Mouse (Mus musculus): ENCODE measurements around the gene Sprr2a2. TPM values are rescaled to one million over a fixed set of nuclear protein-coding genes. Genes with fewer than 3 reads are reported as not detected.
"Not testable (repeated sequence)": the region's sequence is repeated elsewhere in the genome, so short reads cannot be mapped to it uniquely, and the experiment has no call there.

The Sprr2a2 gene
- polyA plus RNA-seq, 1 experiment from 2014 or later: 27.3 TPM

- not testable (repeated sequence) for DNase-seq (ENCODE audit: low spot score); H3K9ac ChIP-seq (ENCODE audit: low read depth, low read length); H3K36me3 ChIP-seq (ENCODE audit: insufficient read depth, low read length); H3K27ac ChIP-seq; ATAC-seq (replicated peaks; ENCODE audit: low FRiP score, low read depth); H3K9me3 ChIP-seq (replicated peaks; ENCODE audit: low read length); H3K4me2 ChIP-seq (ENCODE audit: low read length); H3K4me3 ChIP-seq (replicated peaks; ENCODE audit: low read depth, low read length); H3K27me3 ChIP-seq (ENCODE audit: insufficient read depth, low read length); H3K4me1 ChIP-seq (replicated peaks; ENCODE audit: insufficient read depth, low read length)
- 80% methylated on average over 3 of the region's 3 CpGs for WGBS
Measured at GRCm38 (mm10) chr3:92227410-92227809, 11.7 kb downstream of the Sprr2a2 start.

- DNase-seq (ENCODE audit: low spot score); H3K9me3 ChIP-seq (replicated peaks; ENCODE audit: low read length); H3K27me3 ChIP-seq (ENCODE audit: insufficient read depth, low read length); H3K9ac ChIP-seq (ENCODE audit: low read depth, low read length); H3K27ac ChIP-seq; H3K4me1 ChIP-seq (replicated peaks; ENCODE audit: insufficient read depth, low read length); H3K4me3 ChIP-seq (replicated peaks; ENCODE audit: low read depth, low read length); H3K36me3 ChIP-seq (ENCODE audit: insufficient read depth, low read length); H3K4me2 ChIP-seq (ENCODE audit: low read length): not testable (repeated sequence)
- ATAC-seq (replicated peaks; ENCODE audit: low FRiP score, low read depth): peak; percentile 29; the same call in 1 of the 2 replicates
- WGBS: no CpG with 5 or more reads among the region's 5 CpGs
Measured at GRCm38 (mm10) chr3:92236463-92237189, 20.9 kb downstream of the Sprr2a2 start.

- not testable (repeated sequence) for H3K4me2 ChIP-seq (ENCODE audit: low read length); DNase-seq (ENCODE audit: low spot score); H3K9me3 ChIP-seq (replicated peaks; ENCODE audit: low read length); H3K9ac ChIP-seq (ENCODE audit: low read depth, low read length); H3K4me1 ChIP-seq (replicated peaks; ENCODE audit: insufficient read depth, low read length); H3K27me3 ChIP-seq (ENCODE audit: insufficient read depth, low read length); H3K4me3 ChIP-seq (replicated peaks; ENCODE audit: low read depth, low read length); H3K36me3 ChIP-seq (ENCODE audit: insufficient read depth, low read length); H3K27ac ChIP-seq; ATAC-seq (replicated peaks; ENCODE audit: low FRiP score, low read depth)
Measured at GRCm38 (mm10) chr3:92238736-92239135, 23.0 kb downstream of the Sprr2a2 start.

GRCm38 (mm10) chr3:92239197-92239596 lies 23.5 kb downstream of the Sprr2a2 start:
- WGBS: no CpG with 5 or more reads among the region's 1 CpGs
- H3K27me3 ChIP-seq (ENCODE audit: insufficient read depth, low read length); DNase-seq (ENCODE audit: low spot score); H3K9ac ChIP-seq (ENCODE audit: low read depth, low read length); H3K27ac ChIP-seq; H3K4me3 ChIP-seq (replicated peaks; ENCODE audit: low read depth, low read length); H3K36me3 ChIP-seq (ENCODE audit: insufficient read depth, low read length); H3K9me3 ChIP-seq (replicated peaks; ENCODE audit: low read length); ATAC-seq (replicated peaks; ENCODE audit: low FRiP score, low read depth); H3K4me1 ChIP-seq (replicated peaks; ENCODE audit: insufficient read depth, low read length); H3K4me2 ChIP-seq (ENCODE audit: low read length): not testable (repeated sequence)

GRCm38 (mm10) chr3:92244833-92245232 lies 29.1 kb downstream of the Sprr2a2 start:
- not testable (repeated sequence) for H3K27me3 ChIP-seq (ENCODE audit: insufficient read depth, low read length); H3K4me1 ChIP-seq (replicated peaks; ENCODE audit: insufficient read depth, low read length); DNase-seq (ENCODE audit: low spot score); H3K4me2 ChIP-seq (ENCODE audit: low read length); H3K9me3 ChIP-seq (replicated peaks; ENCODE audit: low read length); ATAC-seq (replicated peaks; ENCODE audit: low FRiP score, low read depth); H3K4me3 ChIP-seq (replicated peaks; ENCODE audit: low read depth, low read length); H3K36me3 ChIP-seq (ENCODE audit: insufficient read depth, low read length); H3K27ac ChIP-seq; H3K9ac ChIP-seq (ENCODE audit: low read depth, low read length)

GRCm38 (mm10) chr3:92246245-92246644 lies 30.5 kb downstream of the Sprr2a2 start:
- not testable (repeated sequence) for H3K4me1 ChIP-seq (replicated peaks; ENCODE audit: insufficient read depth, low read length)
- WGBS: no CpG with 5 or more reads among the region's 10 CpGs

GRCm38 (mm10) chr3:92248494-92248893 lies 32.8 kb downstream of the Sprr2a2 start:
- H3K27me3 ChIP-seq (ENCODE audit: insufficient read depth, low read length); DNase-seq (ENCODE audit: low spot score); H3K4me3 ChIP-seq (replicated peaks; ENCODE audit: low read depth, low read length); H3K4me1 ChIP-seq (replicated peaks; ENCODE audit: insufficient read depth, low read length); ATAC-seq (replicated peaks; ENCODE audit: low FRiP score, low read depth); H3K9ac ChIP-seq (ENCODE audit: low read depth, low read length); H3K4me2 ChIP-seq (ENCODE audit: low read length); H3K27ac ChIP-seq; H3K36me3 ChIP-seq (ENCODE audit: insufficient read depth, low read length); H3K9me3 ChIP-seq (replicated peaks; ENCODE audit: low read length): not testable (repeated sequence)

More at GRCm38 (mm10) chr3:92246245-92246644, 30.5 kb downstream of the Sprr2a2 start:
- not testable (repeated sequence) for H3K27ac ChIP-seq; DNase-seq (ENCODE audit: low spot score); H3K9ac ChIP-seq (ENCODE audit: low read depth, low read length); H3K27me3 ChIP-seq (ENCODE audit: insufficient read depth, low read length); H3K4me3 ChIP-seq (replicated peaks; ENCODE audit: low read depth, low read length); H3K36me3 ChIP-seq (ENCODE audit: insufficient read depth, low read length); H3K9me3 ChIP-seq (replicated peaks; ENCODE audit: low read length); H3K4me2 ChIP-seq (ENCODE audit: low read length)
- ATAC-seq (replicated peaks; ENCODE audit: low FRiP score, low read depth): peak; percentile 84

- H3K4me3 ChIP-seq (replicated peaks; ENCODE audit: low read depth, low read length); H3K9me3 ChIP-seq (replicated peaks; ENCODE audit: low read length); DNase-seq (ENCODE audit: low spot score); H3K36me3 ChIP-seq (ENCODE audit: insufficient read depth, low read length); ATAC-seq (replicated peaks; ENCODE audit: low FRiP score, low read depth); H3K4me2 ChIP-seq (ENCODE audit: low read length); H3K9ac ChIP-seq (ENCODE audit: low read depth, low read length); H3K27me3 ChIP-seq (ENCODE audit: insufficient read depth, low read length); H3K27ac ChIP-seq; H3K4me1 ChIP-seq (replicated peaks; ENCODE audit: insufficient read depth, low read length): not testable (repeated sequence)
- 96% methylated on average over 1 of the region's 2 CpGs for WGBS
Measured at GRCm38 (mm10) chr3:92250450-92250849, 34.7 kb downstream of the Sprr2a2 start.

GRCm38 (mm10) chr3:92253860-92254259 lies 38.1 kb downstream of the Sprr2a2 start:
- H3K9me3 ChIP-seq (replicated peaks; ENCODE audit: low read length); H3K27ac ChIP-seq; H3K36me3 ChIP-seq (ENCODE audit: insufficient read depth, low read length); H3K27me3 ChIP-seq (ENCODE audit: insufficient read depth, low read length); H3K4me3 ChIP-seq (replicated peaks; ENCODE audit: low read depth, low read length); DNase-seq (ENCODE audit: low spot score); H3K4me1 ChIP-seq (replicated peaks; ENCODE audit: insufficient read depth, low read length); H3K4me2 ChIP-seq (ENCODE audit: low read length); H3K9ac ChIP-seq (ENCODE audit: low read depth, low read length): not testable (repeated sequence)
- WGBS: no CpG with 5 or more reads among the region's 8 CpGs
- ATAC-seq (replicated peaks; ENCODE audit: low FRiP score, low read depth): peak; percentile 71; the same call in 1 of the 2 replicates

- not testable (repeated sequence) for DNase-seq (ENCODE audit: low spot score)
Measured at GRCm38 (mm10) chr3:92258526-92258925, 42.8 kb downstream of the Sprr2a2 start.

More at GRCm38 (mm10) chr3:92258526-92258925, 42.8 kb downstream of the Sprr2a2 start:
- not testable (repeated sequence) for H3K9ac ChIP-seq (ENCODE audit: low read depth, low read length); H3K27me3 ChIP-seq (ENCODE audit: insufficient read depth, low read length); H3K36me3 ChIP-seq (ENCODE audit: insufficient read depth, low read length); H3K27ac ChIP-seq; ATAC-seq (replicated peaks; ENCODE audit: low FRiP score, low read depth); H3K9me3 ChIP-seq (replicated peaks; ENCODE audit: low read length); H3K4me2 ChIP-seq (ENCODE audit: low read length); H3K4me3 ChIP-seq (replicated peaks; ENCODE audit: low read depth, low read length); H3K4me1 ChIP-seq (replicated peaks; ENCODE audit: insufficient read depth, low read length)
